Mouse (Mus musculus): ENCODE results near the gene Gm7247.
"Not testable (repeated sequence)": the region's sequence is repeated elsewhere in the genome, so short reads cannot be mapped to it uniquely, and the experiment has no call there.

Gm7247 gene

GRCm38 (mm10) chr14:51361456-51361855 is at the start of gene Gm7247:
Gm7247 (plus strand) TSS chr14:51361756.
- no peak for DNase-seq (ENCODE audit: low spot score in 2 of 2)

GRCm38 (mm10) chr14:51324001-51324400 is 37.6 kb upstream of the Gm7247 start:
- DNase-seq (ENCODE audit: low spot score in 2 of 2): no peak

- no peak for DNase-seq (ENCODE audit: low spot score in 2 of 2)
Measured at GRCm38 (mm10) chr14:51346027-51346426, 15.5 kb upstream of the Gm7247 start.

GRCm38 (mm10) chr14:51358111-51358982 is 3.2 kb upstream of the Gm7247 start:
- no peak for DNase-seq (ENCODE audit: low spot score in 2 of 2)

- DNase-seq (ENCODE audit: low spot score in 2 of 2): no peak
Measured at GRCm38 (mm10) chr14:51382805-51383204, 21.2 kb downstream of the Gm7247 start.

- DNase-seq (ENCODE audit: low spot score in 2 of 2): no peak
Measured at GRCm38 (mm10) chr14:51384351-51384750, 22.8 kb downstream of the Gm7247 start.

GRCm38 (mm10) chr14:51385741-51386140 is 24.2 kb downstream of the Gm7247 start:
- no peak for DNase-seq (ENCODE audit: low spot score in 2 of 2)

- DNase-seq (ENCODE audit: low spot score in 2 of 2): no peak
Measured at GRCm38 (mm10) chr14:51387768-51388167, 26.2 kb downstream of the Gm7247 start.

- no peak for DNase-seq (ENCODE audit: low spot score in 2 of 2)
Measured at GRCm38 (mm10) chr14:51388222-51388621, 26.7 kb downstream of the Gm7247 start.

- DNase-seq (ENCODE audit: low spot score in 2 of 2): no peak
Measured at GRCm38 (mm10) chr14:51410520-51410919, 49.0 kb downstream of the Gm7247 start, which contains the start of gene Vmn2r88. Vmn2r88 (plus strand) TSS chr14:51410820.

- no peak for DNase-seq (ENCODE audit: low spot score in 2 of 2)
Measured at GRCm38 (mm10) chr14:51423885-51424284, 62.3 kb downstream of the Gm7247 start.

- DNase-seq (ENCODE audit: low spot score in 2 of 2): not testable (repeated sequence)
Measured at GRCm38 (mm10) chr14:51430138-51430537, 68.6 kb downstream of the Gm7247 start.

GRCm38 (mm10) chr14:51434546-51434945 is 73.0 kb downstream of the Gm7247 start:
- DNase-seq (ENCODE audit: low spot score in 2 of 2): no peak

GRCm38 (mm10) chr14:51435020-51435419 is 73.5 kb downstream of the Gm7247 start:
- no peak for DNase-seq (ENCODE audit: low spot score in 2 of 2)

- no peak for DNase-seq (ENCODE audit: low spot score in 2 of 2)
Measured at GRCm38 (mm10) chr14:51438955-51439354, 77.4 kb downstream of the Gm7247 start.

- not testable (repeated sequence) for DNase-seq (ENCODE audit: low spot score in 2 of 2)
Measured at GRCm38 (mm10) chr14:51451557-51451956, 90.0 kb downstream of the Gm7247 start, which contains the start of gene Vmn2r89. Vmn2r89 (plus strand) TSS chr14:51451857.

GRCm38 (mm10) chr14:51480278-51480677 is 118.7 kb downstream of the Gm7247 start:
- DNase-seq (ENCODE audit: low spot score in 2 of 2): not testable (repeated sequence)

GRCm38 (mm10) chr14:51481332-51482015 is 119.9 kb downstream of the Gm7247 start:
- not testable (repeated sequence) for DNase-seq (ENCODE audit: low spot score in 2 of 2)

- DNase-seq (ENCODE audit: low spot score in 2 of 2): no peak
Measured at GRCm38 (mm10) chr14:51482051-51482715, 120.6 kb downstream of the Gm7247 start.

- not testable (repeated sequence) for DNase-seq (ENCODE audit: low spot score in 2 of 2)
Measured at GRCm38 (mm10) chr14:51482971-51483381, 121.4 kb downstream of the Gm7247 start.

- no peak for DNase-seq (ENCODE audit: low spot score in 2 of 2)
Measured at GRCm38 (mm10) chr14:51483671-51484070, 122.1 kb downstream of the Gm7247 start.

- DNase-seq (ENCODE audit: low spot score in 2 of 2): no peak
Measured at GRCm38 (mm10) chr14:51486111-51486510, 124.6 kb downstream of the Gm7247 start.
